Mouse (Mus musculus) ovary, postnatal 14 days (tissue): ENCODE data around the gene B9d2.

Experiments
- DNase-seq: peaks from one replicate; pipeline ENCODE4 v3.0.0; 2022; ENCODE audit warnings: low spot score

Gene B9d2

DNA sequence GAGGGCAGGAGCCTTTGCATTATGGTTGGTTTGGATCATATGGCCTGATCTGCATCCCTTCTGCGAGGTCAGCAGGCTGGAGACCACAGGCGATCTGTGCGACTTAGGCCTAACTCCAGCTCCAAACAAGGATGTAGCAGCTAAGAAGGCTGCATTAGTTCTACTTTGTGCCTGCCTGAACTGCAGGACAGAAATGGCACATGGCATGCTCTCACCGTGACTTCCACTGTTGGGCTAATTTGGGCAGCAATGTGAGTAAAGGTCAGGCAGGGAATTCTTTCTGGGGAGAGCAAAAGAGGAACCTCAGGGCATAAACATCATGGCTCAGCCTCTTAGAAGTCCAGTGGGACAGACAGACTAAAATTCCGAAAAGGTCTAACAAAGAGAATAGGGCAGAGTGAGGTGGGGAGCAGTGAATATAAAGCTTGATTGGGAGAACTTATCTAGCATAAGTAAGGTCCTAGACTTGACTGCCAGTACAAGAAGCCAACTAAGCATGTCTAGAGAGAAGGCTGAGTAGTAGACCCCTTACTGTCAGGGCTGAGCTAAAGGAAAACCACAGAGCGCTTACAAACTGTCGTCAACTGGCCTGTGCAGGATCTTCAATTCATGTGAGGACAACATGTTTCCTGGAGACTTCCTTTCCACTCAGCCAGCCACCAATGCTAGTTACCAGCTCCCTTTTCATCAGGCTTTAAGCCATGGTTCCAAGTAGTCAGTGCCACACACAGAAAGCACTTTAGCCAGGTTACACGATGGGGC lies 50.9 kb downstream of the B9d2 start:
- DNase-seq, result no peak

DNA sequence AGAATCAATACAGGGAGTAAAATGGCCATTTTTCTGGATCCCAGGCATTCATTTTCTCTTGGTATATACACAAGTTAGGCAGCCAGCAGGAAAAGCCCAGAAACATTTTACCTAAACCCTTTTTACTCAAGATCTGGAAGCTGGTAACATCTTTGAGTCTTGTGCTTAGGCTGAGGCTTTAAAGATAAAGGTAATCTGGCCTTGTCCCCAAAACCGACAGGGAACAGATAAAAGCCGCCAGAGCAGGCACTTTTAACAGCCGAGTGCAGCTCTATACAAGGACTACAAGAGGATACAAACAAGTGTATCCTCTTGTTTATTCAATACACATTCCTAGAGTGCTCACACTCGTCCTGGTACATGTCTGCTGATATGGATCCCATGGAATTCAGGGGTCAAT lies 54.4 kb downstream of the B9d2 start:
- no peak for DNase-seq
